Mouse (Mus musculus) lung, postnatal 0 days (tissue): ENCODE results near the gene Gng3. TPM values are rescaled to one million over a fixed set of nuclear protein-coding genes. Genes with fewer than 3 reads are reported as not detected.
A peak's percentile ranks its signal among the peaks of the same experiment; 100 is the strongest.

Experiments used
- ATAC-seq: fragments of 200-750 bp; cut with Nextera tagmentation; 2 replicates; pipeline ENCODE4 v1.8.0; 2017; ENCODE audit warnings: moderate library complexity
- DNase-seq: peaks from one replicate; pipeline ENCODE4 v3.0.0-alpha.2; 2016; ENCODE audit warnings: low spot score
- H3K27ac ChIP-seq: fragments of 300-500 bp; sonication (generic); 2 replicates; pipeline ENCODE4 v1.5.1; 2014; ENCODE audit warnings: antibody characterized with exemption, mild to moderate bottlenecking, low read length, mixed read lengths
- H3K27me3 ChIP-seq: fragments of 300-500 bp; sonication (generic); replicated peaks from 2 replicates; pipeline ENCODE4 v1.6.1; 2014; ENCODE audit warnings: low read length, mixed read lengths; ENCODE audit not compliant: insufficient read depth
- H3K36me3 ChIP-seq: fragments of 300-500 bp; sonication (generic); 2 replicates; pipeline ENCODE4 v1.6.1; 2014; ENCODE audit warnings: low read length, mixed read lengths; ENCODE audit not compliant: insufficient read depth
- H3K4me1 ChIP-seq: fragments of 300-500 bp; sonication (generic); 2 replicates; pipeline ENCODE4 v1.6.1; 2014; ENCODE audit warnings: antibody characterized with exemption, low read depth, low read length, mixed read lengths; ENCODE audit not compliant: insufficient read depth
- H3K4me2 ChIP-seq: fragments of 300-500 bp; sonication (generic); replicated peaks from 2 replicates; pipeline ENCODE4 v1.6.1; 2014; ENCODE audit warnings: low read depth, mild to moderate bottlenecking, low read length, moderate library complexity, mixed read lengths
- H3K4me3 ChIP-seq: fragments of 300-500 bp; sonication (generic); 2 replicates; pipeline ENCODE4 v1.5.1; 2014; ENCODE audit warnings: low read depth, low read length
- H3K9ac ChIP-seq: fragments of 300-500 bp; sonication (generic); replicated peaks from 2 replicates; pipeline ENCODE4 v1.6.1; 2014; ENCODE audit warnings: low read depth, mild to moderate bottlenecking
- H3K9me3 ChIP-seq: fragments of 300-500 bp; sonication (generic); 2 replicates; pipeline ENCODE4 v1.6.1; 2016; ENCODE audit warnings: low read length, mixed read lengths
- CTCF ChIP-seq: IDR thresholded peaks from 2 replicates; pipeline ENCODE4 v1.5.1; 2016; ENCODE audit warnings: antibody characterized with exemption, mild to moderate bottlenecking
- EP300 ChIP-seq: IDR thresholded peaks from 2 replicates; pipeline ENCODE4 v1.6.1; 2016; ENCODE audit warnings: antibody characterized with exemption, mild to moderate bottlenecking, control low read depth
- WGBS: fragments of 180-500 bp; shearing (Covaris S2); extraction: QIAGEN DNeasy Blood & Tissue Kit; methylation state at CpG from one replicate; pipeline ENCODE4 v1.1.7; 2014; 5-methylcytosine and 5-hydroxymethylcytosine counted together
- polyA plus RNA-seq: library from polyadenylated mRNA; unstranded; fragments of >200 nt; fragmentation: Nextera tagmentation; extraction: Ambion mirVana; gene quantifications from 2 replicates; pipeline ENCODE4 v1.2.1, GENCODE M21; 2015

Gene Gng3
- polyA plus RNA-seq, 1 experiment from 2014 or later: 0.35 TPM

DNA sequence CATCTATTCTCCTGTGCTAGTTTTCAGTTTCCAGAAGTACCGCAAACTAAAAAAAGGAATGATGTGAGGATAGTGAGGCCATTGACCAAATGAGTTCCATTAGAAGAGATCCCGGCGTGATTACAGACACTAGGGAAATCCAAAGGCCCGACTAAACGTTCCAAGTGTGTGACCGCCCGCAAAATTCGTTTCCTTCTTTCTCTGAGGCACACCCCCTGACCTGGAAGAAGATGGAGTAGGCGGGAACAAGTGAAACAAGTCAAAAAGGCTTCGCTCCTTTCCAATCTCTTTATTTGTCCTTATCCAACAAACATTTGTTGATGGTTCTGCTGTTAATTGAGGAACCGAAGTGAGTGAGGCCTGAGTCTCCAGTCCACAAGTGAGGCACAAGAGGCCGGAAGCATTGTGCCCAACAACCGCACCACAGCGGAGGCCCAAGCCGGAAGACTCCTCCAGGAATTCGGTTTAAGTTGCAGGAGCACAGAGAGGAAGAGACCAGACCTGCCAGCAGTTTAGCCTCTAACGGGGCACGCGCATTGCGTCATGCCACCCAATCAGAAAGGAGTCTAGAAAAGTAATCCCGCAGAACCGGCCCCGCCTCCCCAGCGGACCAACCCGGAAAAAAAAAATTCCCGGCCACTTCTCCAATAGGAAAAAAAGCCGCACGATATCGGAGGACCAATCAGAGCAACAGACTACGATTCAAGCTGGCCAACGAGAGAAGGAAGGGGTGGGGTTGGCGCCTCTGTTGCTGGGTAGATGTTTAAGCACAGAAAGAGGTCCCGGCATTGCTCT lies 20.0 kb downstream of the Gng3 start, which contains the start of gene Ttc9c:
TSS of gene Ttc9c (minus strand) at position 533 of the 795 bp plus-strand sequence.
- H3K9ac ChIP-seq: peak within 1 kb of the TSS; percentile 91
- under 1% methylated on average over 33 of the region's 33 CpGs for WGBS
- TF ChIP-seq EP300 (0 out of 2 replicates have a peak, but pooled peaks have one; percentile 37), CTCF (no peak)

DNA sequence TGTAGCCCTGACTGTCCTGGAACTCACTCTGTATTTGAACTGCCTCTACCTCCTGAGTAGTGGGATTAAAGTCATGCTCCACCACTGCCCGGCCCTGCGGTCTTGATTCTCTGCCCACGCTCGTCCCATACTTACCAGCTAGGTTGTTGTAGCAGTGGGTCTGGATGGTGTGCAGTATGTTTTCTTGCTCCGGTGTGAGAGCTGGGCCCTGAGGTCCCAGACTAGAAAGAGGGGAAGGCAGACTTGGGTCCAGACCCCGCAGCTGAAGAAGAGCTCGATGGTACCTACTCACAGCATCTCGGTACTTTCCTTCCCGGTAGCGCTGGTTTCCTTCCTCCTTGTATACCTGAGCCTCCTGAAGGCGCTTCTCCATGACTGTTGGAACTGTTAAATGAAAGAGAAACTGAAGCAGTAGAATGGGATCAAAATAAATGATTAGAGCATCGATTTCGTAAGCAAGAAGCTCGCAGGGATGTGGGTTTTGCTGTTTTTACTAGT lies 20.6 kb downstream of the Gng3 start:
- no peak for TF ChIP-seq CTCF
- no peak for TF ChIP-seq EP300
- DNase-seq: peak; percentile 46
- Histone ChIP-seq H3K36me3 (peaks cover 14% of the 10 kb centered on the region), H3K4me3 (peak overlapping the region; percentile 99), H3K9ac (peak overlapping the region; percentile 51), H3K4me1 (0 out of 2 replicates have a peak, but pooled peaks cover 5% of the 10 kb centered on the region), H3K27me3 (no peaks in the 10 kb centered on the region), H3K4me2 (peak overlapping the region; percentile 73), H3K27ac (peak overlapping the region; percentile 97), H3K9me3 (no peaks in the 10 kb centered on the region)
- ATAC-seq: no peak
- 11% methylated on average over 14 of the region's 14 CpGs for WGBS

More for the DNA sequence above, 20.0 kb downstream of the Gng3 start, which contains the start of gene Ttc9c:
- no peaks in the 10 kb centered on the region for H3K9me3 ChIP-seq
- peaks cover 10% of the 10 kb centered on the region for H3K36me3 ChIP-seq
- no peaks in the 10 kb centered on the region for H3K27me3 ChIP-seq
- peak within 1 kb of the TSS; percentile 99 for H3K4me3 ChIP-seq
- ATAC-seq: peak; percentile 90
- DNase-seq: peak; percentile 100
- H3K4me2 ChIP-seq: peak within 1 kb of the TSS; percentile 73
- H3K27ac ChIP-seq: peak within 1 kb of the TSS; percentile 97
- 0 out of 2 replicates have a peak, but pooled peaks cover 5% of the 10 kb centered on the region for H3K4me1 ChIP-seq

DNA sequence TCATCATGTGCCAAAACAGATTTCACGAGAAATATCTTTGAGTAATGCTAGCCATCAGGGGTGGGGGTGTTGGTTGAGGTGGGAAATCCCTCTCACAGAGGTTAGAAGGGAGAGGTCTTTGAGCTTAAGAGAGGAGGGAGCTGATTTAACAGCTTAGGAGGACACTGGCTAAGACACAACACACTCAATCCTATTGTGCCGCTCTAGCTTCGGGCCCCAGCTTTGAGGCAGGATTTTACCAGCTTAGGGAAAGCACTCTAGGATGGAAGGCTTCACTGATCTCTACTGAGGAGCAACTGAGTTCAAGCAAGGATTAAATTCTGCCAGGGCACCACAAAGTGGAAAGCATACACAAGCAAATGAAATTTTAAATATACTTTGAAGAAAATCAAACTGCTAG lies 22.0 kb downstream of the Gng3 start:
- ATAC-seq (no peak), DNase-seq (no peak)
- TF ChIP-seq CTCF (no peak), EP300 (no peak)
- H3K27ac ChIP-seq: no peak overlapping the region
- WGBS: 66% methylated on average over 3 of the region's 3 CpGs
- no peaks in the 10 kb centered on the region for H3K27me3 ChIP-seq
- peak overlapping the region; percentile 13; the same call in 1 of the 2 replicates for H3K9ac ChIP-seq
- H3K36me3 ChIP-seq: peaks cover 9% of the 10 kb centered on the region; the same call in 1 of the 2 replicates
- no peak overlapping the region for H3K4me2 ChIP-seq
- no peaks in the 10 kb centered on the region for H3K9me3 ChIP-seq
- H3K4me3 ChIP-seq: no peak overlapping the region
- H3K4me1 ChIP-seq: 0 out of 2 replicates have a peak, but pooled peaks cover 1% of the 10 kb centered on the region

DNA sequence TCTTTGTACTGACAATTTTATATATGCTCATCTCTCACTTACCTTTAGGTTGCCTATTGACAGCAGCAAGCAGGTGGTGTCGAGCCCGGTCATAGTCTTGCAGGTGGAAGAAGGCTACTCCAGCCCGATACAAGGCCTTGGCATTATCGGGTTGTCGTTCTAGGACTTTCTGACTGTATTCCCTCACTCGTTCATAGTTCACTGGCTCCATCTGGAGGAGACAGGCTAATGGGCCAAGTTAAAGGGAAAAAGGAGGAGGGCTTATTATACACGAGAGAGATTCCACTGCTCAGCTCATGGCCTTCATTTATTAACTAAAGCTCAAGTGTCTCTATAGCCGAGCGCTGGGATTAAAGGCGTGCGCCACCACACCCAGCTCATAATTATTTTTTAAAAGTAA lies 23.2 kb downstream of the Gng3 start:
- no peak overlapping the region for H3K27ac ChIP-seq
- H3K36me3 ChIP-seq: peaks cover 9% of the 10 kb centered on the region; the same call in 1 of the 2 replicates
- WGBS: 68% methylated on average over 11 of the region's 11 CpGs
- H3K4me2 ChIP-seq: no peak overlapping the region
- H3K4me1 ChIP-seq: no peaks in the 10 kb centered on the region
- TF ChIP-seq CTCF (peak; percentile 50), EP300 (no peak)
- peak; percentile 53 for DNase-seq
- no peaks in the 10 kb centered on the region for H3K9me3 ChIP-seq
- no peak for ATAC-seq
- no peaks in the 10 kb centered on the region for H3K27me3 ChIP-seq
- no peak overlapping the region for H3K9ac ChIP-seq
- no peak overlapping the region for H3K4me3 ChIP-seq

DNA sequence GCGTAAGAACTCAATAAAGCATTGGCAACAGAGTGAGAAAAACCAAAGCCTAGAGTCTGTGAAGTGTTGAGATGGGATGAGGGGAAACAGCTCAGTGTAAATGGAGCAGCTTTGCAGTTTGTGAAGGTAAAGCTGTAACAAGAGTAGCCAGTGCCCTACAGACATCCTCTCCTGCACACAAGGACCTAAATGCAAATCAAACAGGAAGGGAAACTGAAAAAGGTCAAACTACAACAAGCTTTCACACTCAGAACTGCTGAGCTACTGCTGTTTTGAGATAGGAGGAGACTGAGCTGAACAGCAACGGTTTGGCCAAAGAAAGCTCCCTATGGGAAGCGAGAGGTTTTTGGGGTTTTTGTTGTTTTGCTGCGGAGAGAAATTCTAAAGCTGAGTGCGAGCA lies 32.2 kb downstream of the Gng3 start:
- no peak for ATAC-seq
- WGBS: 93% methylated on average over 5 of the region's 5 CpGs

More for the DNA sequence above, 32.2 kb downstream of the Gng3 start:
- no peak overlapping the region for H3K4me3 ChIP-seq
- no peak overlapping the region for H3K9ac ChIP-seq
- H3K4me2 ChIP-seq: no peak overlapping the region
- no peak for TF ChIP-seq EP300
- TF ChIP-seq CTCF: no peak
- DNase-seq: no peak
- no peaks in the 10 kb centered on the region for H3K27me3 ChIP-seq
- H3K9me3 ChIP-seq: no peaks in the 10 kb centered on the region
- peaks cover 4% of the 10 kb centered on the region; the same call in 1 of the 2 replicates for H3K4me1 ChIP-seq
- peaks cover 6% of the 10 kb centered on the region; the same call in 1 of the 2 replicates for H3K36me3 ChIP-seq
- no peak overlapping the region for H3K27ac ChIP-seq
